In genomic region chr3:69761195-69761594, GRCm38 (mm10) we compare ENCODE assay signal across 11 mouse cellular contexts. TPM values are rescaled to one million over a fixed set of nuclear protein-coding genes. Genes with fewer than 3 reads are reported as not detected.
DNase-seq lines count a peak whose midpoint lies in the region.
"Had no signal": no experiment of that assay in that cellular context is flagged by ENCODE, and none has a peak within 500 bp of the region (broad histone marks: within the 10 kb centered on the region; RNA-seq: fewer than 3 reads in every experiment).

No protein-coding gene starts in this region.

- DNase-seq in urinary bladder, adult 18-20 months (ENCODE audit: low spot score in 2 of 2), result peak; percentile 50 to 74
- DNase-seq in urinary bladder, adult 2 months (ENCODE audit: low spot score), result no peak
- DNase-seq in cerebellum, postnatal 25 days, result peak; percentile 56 to 64
- DNase-seq in kidney, postnatal 14 days, result peak; percentile 33
- DNase-seq in urinary bladder, postnatal 36 days (ENCODE audit: low spot score in 2 of 2), result peak; percentile 61 to 65
- no peak for DNase-seq in gastrocnemius, adult 8-10 months (ENCODE audit: low spot score in 2 of 2)
- DNase-seq in thymus, postnatal 0 days (ENCODE audit: low spot score), result no peak
- no peak for DNase-seq in testis, postnatal 14 days (ENCODE audit: low spot score)
- DNase-seq: adrenal gland, adult 8-10 months; lung, postnatal 4 days; thymus, postnatal 36 days had no signal

RNA-seq across cellular contexts. Expression of gene Nmd3, which starts 39.4 kb away (rescaled TPM):
- polyA plus RNA-seq in urinary bladder, adult 2 months (2012; rRNA removed), result 29.4 and 35.5 TPM in 2 replicates
- 10 to 100 TPM; 27.2 to 37.7 (median 34.8) TPM for total RNA-seq in gastrocnemius, adult 8-10 months (2022)
- polyA plus RNA-seq in thymus, postnatal 0 days (2015; fragmentation: Nextera tagmentation; extraction: Ambion mirVana), result 160 and 167 TPM in 2 replicates

Comparison
In these comparisons a context has a peak if more than half of its experiments do, and no peak if none do; other contexts are left out.
1. DNase-seq: peak in urinary bladder, adult 18-20 months (2 of 2), cerebellum, postnatal 25 days (2 of 2), kidney, postnatal 14 days (single experiment) and urinary bladder, postnatal 36 days (2 of 2); none in urinary bladder, adult 2 months (single experiment), gastrocnemius, adult 8-10 months (0 of 2), thymus, postnatal 0 days (single experiment) and testis, postnatal 14 days (single experiment).